Mouse (Mus musculus) adrenal gland, postnatal 14 days (tissue): Measurements from ENCODE around the gene Gm14412. TPM values are rescaled to one million over a fixed set of nuclear protein-coding genes. Genes with fewer than 3 reads are reported as not detected.
"Not testable (repeated sequence)": the region's sequence is repeated elsewhere in the genome, so short reads cannot be mapped to it uniquely, and the experiment has no call there.

Experiments used
- DNase-seq: peaks from one replicate; pipeline ENCODE4 v3.0.0; 2021; ENCODE audit warnings: mixed read lengths
- long read RNA-seq, 2 experiments: library from polyadenylated mRNA; stranded (forward); transcript quantifications; one replicate each; pipeline ENCODE4 v2.0.0; 2021
- total RNA-seq: library from RNA; stranded (reverse); gene quantifications from 2 replicates; pipeline ENCODE4 v1.2.3, GENCODE M21; 2021

Gene Gm14412
- 1.3 and 1.7 TPM in 2 replicates for total RNA-seq
- long read RNA-seq, experiment 1 = 0 reads
- long read RNA-seq, experiment 2 = 0 reads

- DNase-seq = not testable (repeated sequence)
Observed at GRCm38 (mm10) chr2:177324257-177324733, at the start of gene Gm14412. Gm14412 (minus strand) TSS chr2:177324307.

DNA sequence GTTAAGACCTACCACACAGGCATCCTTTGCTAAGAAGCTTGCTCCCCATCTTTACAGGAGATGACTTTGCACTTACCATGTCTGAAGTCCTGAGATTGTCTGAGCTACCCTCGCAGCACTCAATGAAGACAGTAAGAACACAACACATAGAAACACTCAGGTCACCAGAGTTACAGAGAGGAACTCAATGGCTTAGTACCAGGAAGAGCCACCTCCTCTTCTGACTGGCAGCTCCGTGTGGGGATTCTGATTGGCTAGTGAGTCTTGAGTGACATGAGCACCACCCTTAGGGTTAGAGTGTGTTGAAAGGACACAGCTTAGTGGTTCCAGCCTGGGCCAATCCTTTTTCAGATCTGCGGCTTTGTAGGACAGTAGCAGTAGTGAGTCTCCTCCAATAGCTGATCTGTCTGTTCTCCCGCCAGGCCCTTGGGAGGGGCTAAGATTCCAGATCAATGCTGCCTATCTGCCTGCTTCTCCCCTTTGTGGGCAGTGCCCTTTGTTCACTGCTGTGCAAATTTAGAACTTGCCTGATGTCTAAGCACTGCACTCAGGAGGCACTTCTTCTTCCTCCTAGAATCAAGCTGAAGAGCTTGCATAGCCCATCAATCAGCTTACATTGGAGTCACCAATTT is 5.7 kb upstream of the Gm14412 start:
- not testable (repeated sequence) for DNase-seq

DNA sequence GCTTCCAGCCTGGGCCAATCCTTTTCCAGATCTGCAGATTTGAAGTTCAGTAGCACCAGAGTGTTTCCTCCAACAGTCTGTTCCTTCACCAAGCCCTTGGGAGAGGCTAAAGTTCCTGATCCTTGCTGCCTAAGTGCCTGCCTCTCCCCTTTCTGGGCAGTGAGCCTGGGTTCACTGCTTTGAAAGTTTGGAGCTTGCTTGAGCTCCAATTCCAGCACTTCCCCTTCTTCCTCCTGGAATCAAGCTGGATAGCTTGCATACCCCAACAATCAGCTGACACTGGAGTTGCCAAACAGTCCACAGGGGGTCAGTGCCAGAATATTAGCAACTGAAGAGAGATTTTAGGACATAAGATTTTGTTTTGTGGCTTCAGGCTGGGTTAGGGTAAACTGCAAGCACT is 2.7 kb downstream of the Gm14412 start:
- not testable (repeated sequence) for DNase-seq

DNA sequence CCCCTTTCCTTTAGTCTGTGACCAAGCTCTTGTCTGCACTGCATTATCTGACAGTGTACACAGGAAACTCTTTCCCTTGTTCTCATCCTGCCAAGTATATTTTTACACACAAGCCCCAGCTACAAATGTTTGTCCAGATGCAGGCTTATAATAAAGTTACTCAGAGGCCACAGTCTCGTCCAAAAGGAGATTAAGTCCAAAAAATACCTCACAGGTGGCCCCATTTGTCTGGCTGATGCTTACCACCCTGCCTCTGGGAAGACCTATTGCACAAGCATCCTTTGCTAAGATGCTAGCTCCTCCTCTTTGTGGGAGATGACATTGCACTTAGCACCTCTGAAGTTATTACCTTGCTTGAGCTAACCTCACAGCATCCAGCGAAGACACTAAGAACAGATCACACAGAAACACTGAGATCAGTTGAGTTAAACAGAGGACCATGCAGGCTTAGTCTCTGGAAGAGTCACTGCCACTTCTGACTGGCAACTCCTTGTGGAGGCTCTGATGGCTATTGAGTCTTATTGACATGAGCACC is 3.3 kb downstream of the Gm14412 start:
- DNase-seq = not testable (repeated sequence)

DNA sequence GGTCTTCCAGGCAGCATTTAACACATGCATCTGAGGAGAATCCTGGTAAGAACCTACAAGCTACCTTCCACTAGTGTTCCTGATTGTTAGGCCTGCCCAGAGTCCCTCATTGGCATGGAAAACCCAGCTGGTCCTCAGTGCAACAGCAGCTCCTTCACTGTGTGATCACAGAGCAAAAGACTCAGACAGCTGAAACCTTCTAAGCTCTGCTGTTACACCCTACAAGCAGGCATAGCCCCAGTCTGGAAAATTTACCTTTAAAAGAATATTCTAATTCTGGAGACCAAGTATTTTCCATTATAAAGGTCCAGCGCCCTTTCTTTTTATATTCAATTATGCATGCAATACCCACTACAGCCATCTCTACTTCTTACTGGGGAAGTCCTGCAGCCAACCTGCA is 5.1 kb downstream of the Gm14412 start:
- no peak for DNase-seq

DNA sequence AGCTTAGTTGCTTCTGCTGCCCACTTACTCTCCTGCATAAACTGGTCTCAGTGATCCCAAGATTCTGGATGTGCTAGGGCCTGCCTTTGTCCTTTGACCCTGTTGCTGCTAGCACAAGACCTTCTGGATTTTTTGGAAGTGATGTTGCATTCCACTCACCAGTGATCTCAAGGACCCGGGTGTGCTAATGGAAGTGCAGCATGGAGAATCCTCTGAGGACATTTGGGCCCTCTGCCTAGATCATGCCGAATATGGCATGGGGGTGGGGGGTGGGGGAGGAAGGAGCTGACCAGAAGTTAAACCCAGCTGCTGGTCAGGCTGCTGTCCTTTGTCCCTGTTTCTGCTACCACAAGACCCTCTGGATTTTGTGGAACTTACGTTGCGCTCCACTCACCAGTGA is 14.5 kb downstream of the Gm14412 start:
- not testable (repeated sequence) for DNase-seq

GRCm38 (mm10) chr2:177304980-177305379 is 19.1 kb downstream of the Gm14412 start:
- not testable (repeated sequence) for DNase-seq

DNA sequence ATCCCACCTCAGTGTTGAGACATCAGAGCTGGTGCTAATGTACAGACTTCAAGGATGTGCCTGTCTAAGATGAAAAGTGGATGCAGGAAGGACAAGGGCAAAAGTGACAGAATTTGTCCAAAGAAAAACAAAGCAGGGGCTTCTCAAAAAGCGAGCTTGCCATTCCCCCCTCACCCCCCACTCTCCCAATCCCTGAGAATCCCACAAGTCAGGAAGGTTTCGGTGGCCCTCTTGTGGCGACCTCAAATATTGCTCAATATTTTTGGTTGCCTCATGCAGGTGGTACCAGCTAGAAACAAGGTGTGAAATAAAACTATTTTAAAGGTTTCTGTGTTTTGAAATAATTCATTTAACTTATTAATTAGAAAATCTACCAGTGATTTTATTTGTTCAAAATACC is 40.4 kb downstream of the Gm14412 start:
- DNase-seq = not testable (repeated sequence)

GRCm38 (mm10) chr2:177277754-177278153 is 46.4 kb downstream of the Gm14412 start:
- DNase-seq = not testable (repeated sequence)

DNA sequence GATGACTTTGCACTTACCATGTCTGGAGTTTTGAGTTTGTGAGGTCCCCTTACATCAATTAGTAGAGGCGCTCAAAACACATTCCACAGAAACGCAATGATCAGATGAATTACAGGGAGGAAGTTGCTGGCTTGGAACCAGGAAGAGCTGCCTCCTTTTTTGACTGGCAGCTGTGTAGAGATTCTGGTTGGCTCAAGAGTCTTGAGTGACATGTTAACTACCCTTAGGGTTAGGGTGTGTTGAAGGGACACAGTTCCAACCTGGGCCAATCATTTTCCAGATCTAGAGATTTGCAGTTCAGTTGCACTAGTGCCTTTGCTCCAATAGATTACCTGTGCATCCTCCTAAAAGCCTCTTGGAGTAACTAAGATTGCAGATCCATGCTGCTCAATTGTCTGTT is 51.9 kb downstream of the Gm14412 start:
- DNase-seq = not testable (repeated sequence)

- not testable (repeated sequence) for DNase-seq
Observed at GRCm38 (mm10) chr2:177266936-177267335, 57.2 kb downstream of the Gm14412 start, which contains the start of gene Gm14409. Gm14409 (minus strand) TSS chr2:177267036.

Other genes with a start within 250 kb of the Gm14412 start
- gene Gm14401, start 250.0 kb downstream of the Gm14412 start, total RNA-seq = 0.37 and 1.1 TPM in 2 replicates
- gene Gm14410, start 117.9 kb downstream of the Gm14412 start, total RNA-seq = 34.8 and 35.8 TPM in 2 replicates
- gene Gm14409, start 57.3 kb downstream of the Gm14412 start, total RNA-seq = 0.64 and 1.2 TPM in 2 replicates
- 16.2 and 19.2 TPM in 2 replicates for gene Gm14418, start 74.0 kb upstream of the Gm14412 start, total RNA-seq
- 49.8 and 54.1 TPM in 2 replicates for gene Zfp970, start 140.4 kb upstream of the Gm14412 start, total RNA-seq
- gene Gm14403, start 173.9 kb upstream of the Gm14412 start, total RNA-seq = 45.9 and 50.1 TPM in 2 replicates